Mouse (Mus musculus) liver, embryonic 11.5 days (tissue): ENCODE results near the gene Uqcrc2. TPM values are rescaled to one million over a fixed set of nuclear protein-coding genes. Genes with fewer than 3 reads are reported as not detected.

Experiments used
- ATAC-seq: fragments of 200-750 bp; cut with Nextera tagmentation; replicated peaks from 2 replicates; pipeline ENCODE4 v1.8.0; 2017; ENCODE audit warnings: moderate number of reproducible peaks, mild to moderate bottlenecking, moderate TSS enrichment, moderate library complexity; ENCODE audit not compliant: low FRiP score
- DNase-seq: peaks from one replicate; pipeline ENCODE4 v3.0.0-alpha.2; 2017; ENCODE audit warnings: low spot score
- H3K27ac ChIP-seq: fragments of 300-500 bp; sonication (generic); 2 replicates; pipeline ENCODE4 v1.5.1; 2014; ENCODE audit warnings: mild to moderate bottlenecking, low read depth, low read length, control low read depth
- H3K27me3 ChIP-seq: fragments of 300-500 bp; sonication (generic); replicated peaks from 2 replicates; pipeline ENCODE4 v1.6.1; 2014; ENCODE audit warnings: low read length, mixed read lengths; ENCODE audit not compliant: control insufficient read depth, insufficient read depth
- H3K36me3 ChIP-seq: fragments of 300-500 bp; sonication (generic); 2 replicates; pipeline ENCODE4 v1.6.1; 2014; ENCODE audit warnings: mild to moderate bottlenecking, low read length, moderate library complexity, mixed read lengths; ENCODE audit not compliant: control insufficient read depth, insufficient read depth
- H3K4me1 ChIP-seq: fragments of 300-500 bp; sonication (generic); replicated peaks from 2 replicates; pipeline ENCODE4 v1.6.1; 2014; ENCODE audit warnings: low read length, mixed read lengths; ENCODE audit not compliant: control insufficient read depth, insufficient read depth
- H3K4me2 ChIP-seq: fragments of 300-500 bp; sonication (generic); 2 replicates; pipeline ENCODE4 v1.6.1; 2014; ENCODE audit warnings: mild to moderate bottlenecking, control low read depth, moderate library complexity
- H3K4me3 ChIP-seq: fragments of 300-500 bp; sonication (generic); 2 replicates; pipeline ENCODE4 v1.5.1; 2014; ENCODE audit warnings: low read depth, low read length, control low read depth
- H3K9ac ChIP-seq: fragments of 300-500 bp; sonication (generic); 2 replicates; pipeline ENCODE4 v1.6.1; 2014; ENCODE audit warnings: low read depth, low read length, control low read depth
- H3K9me3 ChIP-seq: fragments of 300-500 bp; sonication (generic); 2 replicates; pipeline ENCODE4 v1.6.1; 2016; ENCODE audit warnings: low read length, inconsistent platforms, mixed read lengths; ENCODE audit not compliant: control insufficient read depth
- WGBS: fragments of 180-500 bp; shearing (Covaris S2); extraction: QIAGEN DNeasy Blood & Tissue Kit; methylation state at CpG from one replicate; pipeline ENCODE4 v1.1.7; 2014; 5-methylcytosine and 5-hydroxymethylcytosine counted together
- polyA plus RNA-seq: library from polyadenylated mRNA; unstranded; fragments of >200 nt; fragmentation: Nextera tagmentation; extraction: Ambion mirVana; gene quantifications from 2 replicates; pipeline ENCODE4 v1.2.1, GENCODE M21; 2014

Uqcrc2 gene
- polyA plus RNA-seq, 1 experiment from 2014 or later: 235 TPM

- peaks cover 47% of the 10 kb centered on the region for H3K4me1 ChIP-seq
- peak overlapping the region; percentile 80 for H3K27ac ChIP-seq
- H3K4me2 ChIP-seq: peak overlapping the region; percentile 95
- no peaks in the 10 kb centered on the region for H3K36me3 ChIP-seq
- no peaks in the 10 kb centered on the region for H3K9me3 ChIP-seq
- peak overlapping the region; percentile 87 for H3K9ac ChIP-seq
- 3% methylated on average over 42 of the region's 42 CpGs for WGBS
- DNase-seq (peak; percentile 59), ATAC-seq (peak; percentile 63)
- H3K27me3 ChIP-seq: no peaks in the 10 kb centered on the region
- H3K4me3 ChIP-seq: peak overlapping the region; percentile 91
Observed at GRCm38 (mm10) chr7:120677764-120678531, 43.0 kb downstream of the Uqcrc2 start.

GRCm38 (mm10) chr7:120679023-120679422 lies 44.0 kb downstream of the Uqcrc2 start:
- ATAC-seq: no peak
- no peaks in the 10 kb centered on the region for H3K36me3 ChIP-seq
- peak overlapping the region; percentile 48 for H3K9ac ChIP-seq
- no peaks in the 10 kb centered on the region for H3K9me3 ChIP-seq
- H3K4me1 ChIP-seq: peaks cover 47% of the 10 kb centered on the region
- H3K4me2 ChIP-seq: peak overlapping the region; percentile 95
- no peak overlapping the region for H3K27ac ChIP-seq
- 39% methylated on average over 8 of the region's 8 CpGs for WGBS
- DNase-seq: no peak
- H3K4me3 ChIP-seq: peak overlapping the region; percentile 91
- H3K27me3 ChIP-seq: no peaks in the 10 kb centered on the region

- no peak for DNase-seq
- no peaks in the 10 kb centered on the region for H3K36me3 ChIP-seq
- no peak overlapping the region for H3K27ac ChIP-seq
- no peak overlapping the region for H3K9ac ChIP-seq
- no peaks in the 10 kb centered on the region for H3K9me3 ChIP-seq
- no peak for ATAC-seq
- WGBS: 43% methylated on average over 4 of the region's 4 CpGs
- H3K27me3 ChIP-seq: no peaks in the 10 kb centered on the region
- H3K4me3 ChIP-seq: no peak overlapping the region
- H3K4me2 ChIP-seq: no peak overlapping the region
- peaks cover 42% of the 10 kb centered on the region for H3K4me1 ChIP-seq
Observed at GRCm38 (mm10) chr7:120682002-120682401, 47.0 kb downstream of the Uqcrc2 start.

- WGBS: 88% methylated on average over 2 of the region's 2 CpGs
- no peak overlapping the region for H3K4me2 ChIP-seq
- H3K27ac ChIP-seq: no peak overlapping the region
- ATAC-seq: no peak
- no peaks in the 10 kb centered on the region for H3K27me3 ChIP-seq
- no peak overlapping the region for H3K4me3 ChIP-seq
- no peak overlapping the region for H3K9ac ChIP-seq
- peaks cover 25% of the 10 kb centered on the region for H3K4me1 ChIP-seq
- no peaks in the 10 kb centered on the region for H3K9me3 ChIP-seq
- H3K36me3 ChIP-seq: no peaks in the 10 kb centered on the region
- no peak for DNase-seq
Observed at GRCm38 (mm10) chr7:120684731-120685161, 49.8 kb downstream of the Uqcrc2 start.

GRCm38 (mm10) chr7:120685227-120685626 lies 50.3 kb downstream of the Uqcrc2 start:
- no peak overlapping the region for H3K9ac ChIP-seq
- H3K27ac ChIP-seq: no peak overlapping the region
- WGBS: 88% methylated on average over 6 of the region's 6 CpGs
- no peak for ATAC-seq
- no peak for DNase-seq
- no peak overlapping the region for H3K4me3 ChIP-seq
- H3K36me3 ChIP-seq: no peaks in the 10 kb centered on the region
- no peaks in the 10 kb centered on the region for H3K9me3 ChIP-seq
- H3K4me1 ChIP-seq: peaks cover 20% of the 10 kb centered on the region
- no peaks in the 10 kb centered on the region for H3K27me3 ChIP-seq
- no peak overlapping the region for H3K4me2 ChIP-seq

- Histone ChIP-seq H3K36me3 (peaks cover 5% of the 10 kb centered on the region; the same call in 1 of the 2 replicates), H3K9ac (no peak overlapping the region), H3K4me3 (no peak overlapping the region), H3K4me1 (peaks cover 8% of the 10 kb centered on the region), H3K9me3 (no peaks in the 10 kb centered on the region), H3K4me2 (no peak overlapping the region), H3K27ac (no peak overlapping the region), H3K27me3 (no peaks in the 10 kb centered on the region)
- ATAC-seq (no peak), DNase-seq (no peak)
- WGBS: 71% methylated on average over 4 of the region's 4 CpGs
Observed at GRCm38 (mm10) chr7:120690634-120691033, 55.7 kb downstream of the Uqcrc2 start.

GRCm38 (mm10) chr7:120693831-120694375 lies 58.9 kb downstream of the Uqcrc2 start:
- Histone ChIP-seq H3K9me3 (no peaks in the 10 kb centered on the region), H3K4me1 (peaks cover 10% of the 10 kb centered on the region), H3K9ac (no peak overlapping the region), H3K4me2 (no peak overlapping the region), H3K27me3 (no peaks in the 10 kb centered on the region), H3K27ac (no peak overlapping the region), H3K36me3 (peaks cover 5% of the 10 kb centered on the region; the same call in 1 of the 2 replicates), H3K4me3 (no peak overlapping the region)
- no peak for DNase-seq
- 98% methylated on average over 5 of the region's 5 CpGs for WGBS
- no peak for ATAC-seq

- WGBS: 63% methylated on average over 6 of the region's 6 CpGs
Observed at GRCm38 (mm10) chr7:120695196-120695595, 60.2 kb downstream of the Uqcrc2 start.

GRCm38 (mm10) chr7:120695641-120696040 lies 60.7 kb downstream of the Uqcrc2 start:
- Histone ChIP-seq H3K4me1 (peaks cover 13% of the 10 kb centered on the region), H3K27me3 (no peaks in the 10 kb centered on the region), H3K27ac (no peak overlapping the region), H3K9me3 (no peaks in the 10 kb centered on the region), H3K36me3 (peaks cover 4% of the 10 kb centered on the region; the same call in 1 of the 2 replicates), H3K4me2 (no peak overlapping the region), H3K9ac (no peak overlapping the region), H3K4me3 (no peak overlapping the region)
- DNase-seq: no peak
- ATAC-seq: peak; percentile 34; the same call in 1 of the 2 replicates
- 19% methylated on average over 1 of the region's 1 CpGs for WGBS

More at GRCm38 (mm10) chr7:120695196-120695595, 60.2 kb downstream of the Uqcrc2 start:
- Histone ChIP-seq H3K4me2 (no peak overlapping the region), H3K27me3 (no peaks in the 10 kb centered on the region), H3K27ac (no peak overlapping the region), H3K9me3 (no peaks in the 10 kb centered on the region), H3K9ac (no peak overlapping the region), H3K4me1 (peaks cover 13% of the 10 kb centered on the region), H3K36me3 (peaks cover 5% of the 10 kb centered on the region; the same call in 1 of the 2 replicates), H3K4me3 (no peak overlapping the region)
- ATAC-seq: no peak
- no peak for DNase-seq
